Mouse (Mus musculus) MEL (cell line): ENCODE results near the gene Tex26. TPM values are rescaled to one million over a fixed set of nuclear protein-coding genes. Genes with fewer than 3 reads are reported as not detected.

Experiments used
- DNase-seq: peaks from one replicate; pipeline ENCODE4 v3.0.0; 2011; ENCODE audit warnings: low read depth, low spot score
- H3K27ac ChIP-seq: 2 replicates; pipeline ENCODE4 v1.5.1; 2012; ENCODE audit warnings: low read depth, mild to moderate bottlenecking, control low read depth, low read length, moderate library complexity; ENCODE audit not compliant: control insufficient read depth
- H3K27me3 ChIP-seq, 2 experiments: fragments of 150-350 bp in 1 of 2; sonication (generic) in 1 of 2; 2 replicates each; pipeline ENCODE4 v1.6.1; 2012; ENCODE audit warnings: low read length in 2 of 2, mild to moderate bottlenecking in 2 of 2, improper control_type of control experiment in 1 of 2, moderate library complexity in 1 of 2; ENCODE audit not compliant: insufficient read depth in 2 of 2, control insufficient read depth in 1 of 2
- H3K36me3 ChIP-seq, 2 experiments: 2 replicates each; pipeline ENCODE4 v1.6.1; 2012 to 2014; ENCODE audit warnings: low read length in 2 of 2, improper control_type of control experiment in 1 of 2, inconsistent platforms in 1 of 2, mild to moderate bottlenecking in 1 of 2; ENCODE audit not compliant: insufficient read depth in 2 of 2, control insufficient read depth in 1 of 2
- H3K4me1 ChIP-seq, 2 experiments: fragments of 150-350 bp in 1 of 2; sonication (generic) in 1 of 2; 2 replicates each; pipeline ENCODE4 v1.6.1; 2012; ENCODE audit warnings: low read length in 2 of 2, improper control_type of control experiment in 1 of 2, mild to moderate bottlenecking in 1 of 2; ENCODE audit not compliant: insufficient read depth in 2 of 2, control insufficient read depth in 1 of 2
- H3K4me3 ChIP-seq, 2 experiments: fragments of 150-350 bp in 1 of 2; sonication (generic) in 1 of 2; 2 replicates each; pipeline ENCODE4 v1.5.1; 2012; ENCODE audit warnings: low read depth in 2 of 2, low read length in 2 of 2, mild to moderate bottlenecking in 2 of 2, moderate library complexity in 2 of 2, control low read depth in 1 of 2, improper control_type of control experiment in 1 of 2; ENCODE audit not compliant: control insufficient read depth in 1 of 2, insufficient read depth in 1 of 2
- H3K79me2 ChIP-seq: 2 replicates; pipeline ENCODE4 v1.6.1; 2012; ENCODE audit warnings: mild to moderate bottlenecking, low read length, moderate library complexity; ENCODE audit not compliant: control insufficient read depth, poor library complexity, insufficient read depth
- H3K9ac ChIP-seq: 2 replicates; pipeline ENCODE4 v1.6.1; 2012; ENCODE audit warnings: low read depth, mild to moderate bottlenecking, control low read depth, low read length, moderate library complexity; ENCODE audit not compliant: control insufficient read depth, poor library complexity, severe bottlenecking
- H3K9me3 ChIP-seq: fragments of 150-350 bp; sonication (generic); replicated peaks from 2 replicates; pipeline ENCODE4 v1.6.1; 2012; ENCODE audit warnings: mild to moderate bottlenecking, low read length, improper control_type of control experiment, moderate library complexity; ENCODE audit not compliant: insufficient read depth
- CHD1 ChIP-seq: IDR thresholded peaks from 2 replicates; pipeline ENCODE4 v1.6.1; 2012; ENCODE audit warnings: low read depth, mild to moderate bottlenecking, inconsistent platforms, low read length, improper control_type of control experiment
- CTCF ChIP-seq, 3 experiments: IDR thresholded peaks in 2 of 3; conservative IDR thresholded peaks in 1 of 3; 2 replicates each; pipeline ENCODE4 v1.5.1; 2011 to 2012; ENCODE audit warnings: low read length in 3 of 3, low read depth in 2 of 3, mild to moderate bottlenecking in 2 of 3, improper control_type of control experiment in 1 of 3, inconsistent platforms in 1 of 3, mixed read lengths in 1 of 3, moderate library complexity in 1 of 3; ENCODE audit not compliant: control insufficient read depth in 1 of 3, insufficient read depth in 1 of 3, poor library complexity in 1 of 3, severe bottlenecking in 1 of 3
- E2F4 ChIP-seq: IDR thresholded peaks from 2 replicates; pipeline ENCODE4 v1.6.1; 2011; ENCODE audit warnings: low read depth, low read length, improper control_type of control experiment, borderline replicate concordance
- JUND ChIP-seq: IDR thresholded peaks from 2 replicates; pipeline ENCODE4 v1.6.1; 2011; ENCODE audit warnings: low read depth, mild to moderate bottlenecking, improper control_type of control experiment, low read length
- MAZ ChIP-seq: IDR thresholded peaks from 2 replicates; pipeline ENCODE4 v1.6.1; 2012; ENCODE audit warnings: low read depth, mild to moderate bottlenecking, inconsistent platforms, low read length, improper control_type of control experiment
- MEF2A ChIP-seq: IDR thresholded peaks from 2 replicates; pipeline ENCODE4 v1.6.1; 2014; ENCODE audit warnings: low read depth, mild to moderate bottlenecking, inconsistent platforms, low read length, improper control_type of control experiment; ENCODE audit not compliant: poor library complexity, insufficient replicate concordance, severe bottlenecking; ENCODE audit errors: extremely low read depth
- MXI1 ChIP-seq: IDR thresholded peaks from 2 replicates; pipeline ENCODE4 v1.6.1; 2011; ENCODE audit warnings: mild to moderate bottlenecking, low read depth, low read length, improper control_type of control experiment
- MYB ChIP-seq: IDR thresholded peaks from 2 replicates; pipeline ENCODE4 v1.6.1; 2011; ENCODE audit warnings: mild to moderate bottlenecking, low read depth, low read length, improper control_type of control experiment
- MYC ChIP-seq: IDR thresholded peaks from 2 replicates; pipeline ENCODE4 v1.6.1; 2011; ENCODE audit warnings: low read depth, mild to moderate bottlenecking, low read length, improper control_type of control experiment, moderate library complexity
- POLR2A ChIP-seq, 2 experiments: IDR thresholded peaks; 2 replicates each; pipeline ENCODE4 v1.6.1; 2011 to 2012; ENCODE audit warnings: low read length in 2 of 2, mild to moderate bottlenecking in 2 of 2, control low read depth in 1 of 2, improper control_type of control experiment in 1 of 2, low read depth in 1 of 2, moderate library complexity in 1 of 2; ENCODE audit not compliant: control insufficient read depth in 1 of 2, insufficient read depth in 1 of 2, poor library complexity in 1 of 2
- POLR2AphosphoS2 ChIP-seq: IDR thresholded peaks from 2 replicates; pipeline ENCODE4 v1.6.1; 2011; ENCODE audit warnings: low read length, improper control_type of control experiment
- RAD21 ChIP-seq: IDR thresholded peaks from 2 replicates; pipeline ENCODE4 v1.6.1; 2011; ENCODE audit warnings: mild to moderate bottlenecking, low read depth, low read length, improper control_type of control experiment
- SIN3A ChIP-seq: IDR thresholded peaks from 2 replicates; pipeline ENCODE4 v1.6.1; 2012; ENCODE audit warnings: low read length, improper control_type of control experiment, inconsistent platforms
- SMC3 ChIP-seq: IDR thresholded peaks from 2 replicates; pipeline ENCODE4 v1.6.1; 2011; ENCODE audit warnings: low read depth, low read length, improper control_type of control experiment
- TAL1 ChIP-seq: IDR thresholded peaks from 2 replicates; pipeline ENCODE4 v1.6.1; 2012; ENCODE audit warnings: mild to moderate bottlenecking, inconsistent platforms, low read length, moderate library complexity, mixed read lengths
- USF1 ChIP-seq: IDR thresholded peaks from 2 replicates; pipeline ENCODE4 v1.6.1; 2014; ENCODE audit warnings: low read depth, mild to moderate bottlenecking, inconsistent platforms, low read length, improper control_type of control experiment, moderate library complexity
- ZC3H11A ChIP-seq: IDR thresholded peaks from 2 replicates; pipeline ENCODE4 v1.6.1; 2012; ENCODE audit warnings: low read depth, mild to moderate bottlenecking, inconsistent platforms, low read length, improper control_type of control experiment
- ZKSCAN1 ChIP-seq: IDR thresholded peaks from 2 replicates; pipeline ENCODE4 v1.6.1; 2012; ENCODE audit warnings: low read depth, mild to moderate bottlenecking, inconsistent platforms, low read length, improper control_type of control experiment, moderate library complexity
- ZMIZ1 ChIP-seq: IDR thresholded peaks from 2 replicates; pipeline ENCODE4 v1.6.1; 2012; ENCODE audit warnings: low read depth, mild to moderate bottlenecking, inconsistent platforms, low read length, improper control_type of control experiment, moderate library complexity
- ZNF384 ChIP-seq: IDR thresholded peaks from 2 replicates; pipeline ENCODE4 v1.6.1; 2012; ENCODE audit warnings: low read depth, mild to moderate bottlenecking, inconsistent platforms, low read length, improper control_type of control experiment
- polyA plus RNA-seq, 2 experiments: library from polyadenylated mRNA; stranded (reverse) in 1 of 2; unstranded in 1 of 2; fragments of >175 nt in 1 of 2; fragments of >200 nt in 1 of 2; gene quantifications; 2 replicates each; pipeline versions ENCODE4 v1.2.1 to v1.2.4; 2012; ENCODE audit warnings: low replicate concordance in 2 of 2, low read depth in 1 of 2; ENCODE audit not compliant: insufficient read length in 2 of 2, insufficient read depth in 1 of 2, missing spikeins in 1 of 2
- total RNA-seq: library from RNA; depleted of rRNA; stranded (reverse); fragments of 300-350 nt; gene quantifications from 2 replicates; pipeline ENCODE4 v1.2.3, GENCODE M21; 2012

Tex26 gene
- total and polyA plus RNA-seq, 3 experiments: not detected

DNA sequence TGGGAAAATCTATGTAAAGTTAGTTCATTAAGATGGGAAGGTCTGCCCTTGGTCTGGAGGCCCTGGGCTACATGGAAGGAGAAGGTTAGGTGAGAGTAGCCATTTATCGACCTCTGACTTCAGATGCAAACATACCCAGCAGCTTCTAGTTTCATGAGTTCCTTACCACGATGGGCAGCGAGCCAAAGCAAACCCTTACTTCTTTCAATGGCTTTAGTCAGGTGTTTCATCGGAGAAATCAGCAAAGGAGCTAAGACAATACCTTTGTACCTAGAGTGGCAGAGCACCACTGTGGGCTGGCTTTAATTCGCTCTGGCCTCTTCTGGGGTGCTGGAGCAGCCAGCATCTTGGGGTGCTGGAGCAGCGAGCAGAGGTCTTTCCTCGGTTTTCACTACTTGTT is 5.8 kb upstream of the Tex26 start:
- DNase-seq: peak; percentile 43
- peaks cover 0 to 19% of the 10 kb centered on the region in 2 experiments; a peak in 2 of 4 replicates for H3K36me3 ChIP-seq
- H3K27ac ChIP-seq: no peak overlapping the region
- H3K79me2 ChIP-seq: no peaks in the 10 kb centered on the region
- no peaks in the 10 kb centered on the region for H3K27me3 ChIP-seq
- no peak overlapping the region for H3K4me3 ChIP-seq
- H3K9me3 ChIP-seq: no peaks in the 10 kb centered on the region
- no peak overlapping the region for H3K9ac ChIP-seq
- no peak for TF ChIP-seq MYB
- no peak for TF ChIP-seq ZC3H11A
- TF ChIP-seq CTCF (IDR thresholded peaks at IDR 0.05 in 2 of 3, conservative IDR thresholded peaks at IDR 0.05 in 1 of 3; ENCODE audit: control insufficient read depth in 1 of 3, insufficient read depth in 1 of 3, low read depth in 2 of 3, low read length in 3 of 3, poor library complexity in 1 of 3, severe bottlenecking in 1 of 3): no peak
- TF ChIP-seq POLR2AphosphoS2: no peak
- TF ChIP-seq CHD1: no peak
- no peak for TF ChIP-seq MEF2A
- no peak for TF ChIP-seq MAZ
- TF ChIP-seq ZMIZ1: no peak
- no peak for TF ChIP-seq JUND
- no peak for TF ChIP-seq SIN3A
- TF ChIP-seq RAD21: no peak
- no peak for TF ChIP-seq USF1
- no peak for TF ChIP-seq POLR2A (IDR thresholded peaks at IDR 0.05; ENCODE audit: control insufficient read depth in 1 of 2, insufficient read depth in 1 of 2, low read depth in 1 of 2, low read length in 2 of 2, poor library complexity in 1 of 2)
- TF ChIP-seq ZNF384: no peak
- no peak for TF ChIP-seq E2F4
- no peak for TF ChIP-seq MXI1
- TF ChIP-seq ZKSCAN1: no peak
- TF ChIP-seq SMC3: no peak
- H3K4me1 ChIP-seq: peaks cover 20 to 31% of the 10 kb centered on the region in 2 experiments

- Histone ChIP-seq H3K9me3 (no peaks in the 10 kb centered on the region), H3K79me2 (no peaks in the 10 kb centered on the region), H3K27ac (no peak overlapping the region), H3K36me3 (peaks cover 0 to 17% of the 10 kb centered on the region in 2 experiments; a peak in 2 of 4 replicates), H3K27me3 (no peaks in the 10 kb centered on the region), H3K4me3 (no peak overlapping the region), H3K4me1 (peaks cover 14 to 25% of the 10 kb centered on the region in 2 experiments), H3K9ac (no peak overlapping the region)
- TF ChIP-seq MXI1 (no peak), TAL1 (no peak), MYC (no peak)
- DNase-seq: no peak
Observed at GRCm38 (mm10) chr5:149434141-149434690, 5.2 kb upstream of the Tex26 start.
